Mouse (Mus musculus): ENCODE results near the gene Sirt7. TPM values are rescaled to one million over a fixed set of nuclear protein-coding genes. Genes with fewer than 3 reads are reported as not detected.

Sirt7 gene
- polyA plus RNA-seq, 1 experiment from 2014 or later, result 46.2 TPM

- Histone ChIP-seq H3K4me3 (ENCODE audit: low read depth, low read length) (no peak overlapping the region), H3K9me3 (replicated peaks; ENCODE audit: control insufficient read depth, low read length, poor library complexity, severe bottlenecking) (no peaks in the 10 kb centered on the region), H3K4me1 (ENCODE audit: control insufficient read depth, insufficient read depth, low read length) (peaks cover 29% of the 10 kb centered on the region), H3K4me2 (ENCODE audit: low read length) (peak overlapping the region; percentile 93; the same call in 1 of the 2 replicates), H3K27ac (ENCODE audit: low read length) (no peak overlapping the region), H3K9ac (ENCODE audit: low read depth, low read length) (0 out of 2 replicates have a peak overlapping the region, but pooled peaks have one; percentile 30), H3K27me3 (ENCODE audit: control insufficient read depth, insufficient read depth, low read depth, low read length) (no peaks in the 10 kb centered on the region), H3K36me3 (ENCODE audit: control insufficient read depth, insufficient read depth, low read length) (peaks cover 6% of the 10 kb centered on the region)
- no peak for ATAC-seq
- WGBS, result 40% methylated on average over 7 of the region's 7 CpGs
Observed at GRCm38 (mm10) chr11:120630881-120631725, 6.1 kb upstream of the Sirt7 start.

- peaks cover 31% of the 10 kb centered on the region for H3K4me1 ChIP-seq (ENCODE audit: control insufficient read depth, insufficient read depth, low read length)
- H3K9me3 ChIP-seq (replicated peaks; ENCODE audit: control insufficient read depth, low read length, poor library complexity, severe bottlenecking), result no peaks in the 10 kb centered on the region
- H3K36me3 ChIP-seq (ENCODE audit: control insufficient read depth, insufficient read depth, low read length), result peaks cover 6% of the 10 kb centered on the region
- H3K27ac ChIP-seq (ENCODE audit: low read length), result no peak overlapping the region
- no peaks in the 10 kb centered on the region for H3K27me3 ChIP-seq (ENCODE audit: control insufficient read depth, insufficient read depth, low read depth, low read length)
- H3K4me3 ChIP-seq (ENCODE audit: low read depth, low read length), result no peak overlapping the region
- WGBS, result 38% methylated on average over 5 of the region's 5 CpGs
- H3K9ac ChIP-seq (ENCODE audit: low read depth, low read length), result no peak overlapping the region
- H3K4me2 ChIP-seq (ENCODE audit: low read length), result no peak overlapping the region
- ATAC-seq, result no peak
Observed at GRCm38 (mm10) chr11:120630401-120630871, 5.4 kb upstream of the Sirt7 start.

- peaks cover 6% of the 10 kb centered on the region for H3K36me3 ChIP-seq (ENCODE audit: control insufficient read depth, insufficient read depth, low read length)
- no peak for ATAC-seq
- WGBS, result 30% methylated on average over 7 of the region's 7 CpGs
- no peak overlapping the region for H3K4me2 ChIP-seq (ENCODE audit: low read length)
- no peaks in the 10 kb centered on the region for H3K27me3 ChIP-seq (ENCODE audit: control insufficient read depth, insufficient read depth, low read depth, low read length)
- peaks cover 35% of the 10 kb centered on the region for H3K4me1 ChIP-seq (ENCODE audit: control insufficient read depth, insufficient read depth, low read length)
- no peak overlapping the region for H3K9ac ChIP-seq (ENCODE audit: low read depth, low read length)
- H3K27ac ChIP-seq (ENCODE audit: low read length), result no peak overlapping the region
- H3K4me3 ChIP-seq (ENCODE audit: low read depth, low read length), result no peak overlapping the region
- no peaks in the 10 kb centered on the region for H3K9me3 ChIP-seq (replicated peaks; ENCODE audit: control insufficient read depth, low read length, poor library complexity, severe bottlenecking)
Observed at GRCm38 (mm10) chr11:120629911-120630310, 4.9 kb upstream of the Sirt7 start.

GRCm38 (mm10) chr11:120629341-120629730 lies 4.3 kb upstream of the Sirt7 start:
- Histone ChIP-seq H3K9ac (ENCODE audit: low read depth, low read length) (no peak overlapping the region), H3K9me3 (replicated peaks; ENCODE audit: control insufficient read depth, low read length, poor library complexity, severe bottlenecking) (no peaks in the 10 kb centered on the region), H3K36me3 (ENCODE audit: control insufficient read depth, insufficient read depth, low read length) (peaks cover 6% of the 10 kb centered on the region), H3K4me1 (ENCODE audit: control insufficient read depth, insufficient read depth, low read length) (peaks cover 35% of the 10 kb centered on the region), H3K27ac (ENCODE audit: low read length) (no peak overlapping the region), H3K27me3 (ENCODE audit: control insufficient read depth, insufficient read depth, low read depth, low read length) (no peaks in the 10 kb centered on the region), H3K4me3 (ENCODE audit: low read depth, low read length) (no peak overlapping the region), H3K4me2 (ENCODE audit: low read length) (no peak overlapping the region)
- 71% methylated on average over 23 of the region's 23 CpGs for WGBS
- ATAC-seq, result no peak

- H3K4me1 ChIP-seq (ENCODE audit: control insufficient read depth, insufficient read depth, low read length), result peaks cover 41% of the 10 kb centered on the region
Observed at GRCm38 (mm10) chr11:120628601-120629340, 3.7 kb upstream of the Sirt7 start.

GRCm38 (mm10) chr11:120627468-120628300 lies 2.6 kb upstream of the Sirt7 start:
- no peaks in the 10 kb centered on the region for H3K27me3 ChIP-seq (ENCODE audit: control insufficient read depth, insufficient read depth, low read depth, low read length)
- no peak overlapping the region for H3K9ac ChIP-seq (ENCODE audit: low read depth, low read length)
- H3K36me3 ChIP-seq (ENCODE audit: control insufficient read depth, insufficient read depth, low read length), result peaks cover 6% of the 10 kb centered on the region
- no peak overlapping the region for H3K4me3 ChIP-seq (ENCODE audit: low read depth, low read length)
- H3K27ac ChIP-seq (ENCODE audit: low read length), result no peak overlapping the region
- ATAC-seq, result no peak
- WGBS, result 83% methylated on average over 22 of the region's 22 CpGs
- H3K4me2 ChIP-seq (ENCODE audit: low read length), result no peak overlapping the region
- peaks cover 46% of the 10 kb centered on the region for H3K4me1 ChIP-seq (ENCODE audit: control insufficient read depth, insufficient read depth, low read length)
- no peaks in the 10 kb centered on the region for H3K9me3 ChIP-seq (replicated peaks; ENCODE audit: control insufficient read depth, low read length, poor library complexity, severe bottlenecking)

More at GRCm38 (mm10) chr11:120628601-120629340, 3.7 kb upstream of the Sirt7 start:
- 94% methylated on average over 23 of the region's 23 CpGs for WGBS
- no peak overlapping the region for H3K4me2 ChIP-seq (ENCODE audit: low read length)
- no peak for ATAC-seq
- H3K27me3 ChIP-seq (ENCODE audit: control insufficient read depth, insufficient read depth, low read depth, low read length), result no peaks in the 10 kb centered on the region
- H3K36me3 ChIP-seq (ENCODE audit: control insufficient read depth, insufficient read depth, low read length), result peaks cover 6% of the 10 kb centered on the region
- no peak overlapping the region for H3K27ac ChIP-seq (ENCODE audit: low read length)
- no peak overlapping the region for H3K9ac ChIP-seq (ENCODE audit: low read depth, low read length)
- H3K9me3 ChIP-seq (replicated peaks; ENCODE audit: control insufficient read depth, low read length, poor library complexity, severe bottlenecking), result no peaks in the 10 kb centered on the region
- no peak overlapping the region for H3K4me3 ChIP-seq (ENCODE audit: low read depth, low read length)

GRCm38 (mm10) chr11:120626785-120627467 lies 1.9 kb upstream of the Sirt7 start:
- H3K4me3 ChIP-seq (ENCODE audit: low read depth, low read length), result no peak overlapping the region

GRCm38 (mm10) chr11:120624680-120625111 lies 344 bp downstream of the Sirt7 start:
- ATAC-seq, result peak; percentile 85
- H3K4me3 ChIP-seq (ENCODE audit: low read depth, low read length), result peak overlapping the region; percentile 96
- peak overlapping the region; percentile 81 for H3K9ac ChIP-seq (ENCODE audit: low read depth, low read length)
- no peaks in the 10 kb centered on the region for H3K9me3 ChIP-seq (replicated peaks; ENCODE audit: control insufficient read depth, low read length, poor library complexity, severe bottlenecking)
- H3K27ac ChIP-seq (ENCODE audit: low read length), result peak overlapping the region; percentile 79
- peaks cover 17% of the 10 kb centered on the region for H3K4me1 ChIP-seq (ENCODE audit: control insufficient read depth, insufficient read depth, low read length)
- no peaks in the 10 kb centered on the region for H3K27me3 ChIP-seq (ENCODE audit: control insufficient read depth, insufficient read depth, low read depth, low read length)
- peaks cover 22% of the 10 kb centered on the region for H3K36me3 ChIP-seq (ENCODE audit: control insufficient read depth, insufficient read depth, low read length)
- WGBS, result under 1% methylated on average over 43 of the region's 53 CpGs
- H3K4me2 ChIP-seq (ENCODE audit: low read length), result peak overlapping the region; percentile 97

More at GRCm38 (mm10) chr11:120626785-120627467, 1.9 kb upstream of the Sirt7 start:
- Histone ChIP-seq H3K4me2 (ENCODE audit: low read length) (no peak overlapping the region), H3K9ac (ENCODE audit: low read depth, low read length) (no peak overlapping the region), H3K9me3 (replicated peaks; ENCODE audit: control insufficient read depth, low read length, poor library complexity, severe bottlenecking) (no peaks in the 10 kb centered on the region), H3K4me1 (ENCODE audit: control insufficient read depth, insufficient read depth, low read length) (peaks cover 40% of the 10 kb centered on the region), H3K27ac (ENCODE audit: low read length) (no peak overlapping the region), H3K27me3 (ENCODE audit: control insufficient read depth, insufficient read depth, low read depth, low read length) (no peaks in the 10 kb centered on the region), H3K36me3 (ENCODE audit: control insufficient read depth, insufficient read depth, low read length) (peaks cover 7% of the 10 kb centered on the region)
- ATAC-seq, result no peak
- WGBS, result 93% methylated on average over 11 of the region's 11 CpGs

All from midbrain, embryonic 16.5 days (tissue).